Mouse (Mus musculus): ENCODE measurements at regions not wholly inside any gene's neighbourhood (a gene's known extent, or its start where the extent isn't known, plus 50 kb on each side); places are given as distances from the start of the nearest gene placed in this dataset.

- no peaks in the 10 kb centered on the region for H3K27me3 ChIP-seq (ENCODE audit: insufficient read depth, low read length)
- no peak for TF ChIP-seq CTCF (IDR thresholded peaks at IDR 0.05; ENCODE audit: low read depth)
- H3K36me3 ChIP-seq (ENCODE audit: insufficient read depth, low read length), result no peaks in the 10 kb centered on the region
- no peak for DNase-seq (ENCODE audit: low spot score)
- no peak overlapping the region for H3K27ac ChIP-seq
- ATAC-seq, result no peak
- H3K4me1 ChIP-seq (ENCODE audit: insufficient read depth, low read length), result no peaks in the 10 kb centered on the region
- WGBS, result 85% methylated on average over 2 of the region's 2 CpGs
- no peak overlapping the region for H3K9ac ChIP-seq (replicated peaks; ENCODE audit: low read length)
- no peak overlapping the region for H3K4me3 ChIP-seq (ENCODE audit: low read length)
- no peak overlapping the region for H3K4me2 ChIP-seq (ENCODE audit: low read depth, low read length)
- no peaks in the 10 kb centered on the region for H3K9me3 ChIP-seq (ENCODE audit: low read length)
Observed at GRCm38 (mm10) chr15:17204739-17205138, 476.2 kb downstream of the Cdh9 start.

- no peak for TF ChIP-seq CTCF (IDR thresholded peaks at IDR 0.05; ENCODE audit: low read depth)
- Histone ChIP-seq H3K9ac (replicated peaks; ENCODE audit: low read length) (no peak overlapping the region), H3K4me1 (ENCODE audit: insufficient read depth, low read length) (no peaks in the 10 kb centered on the region), H3K4me3 (ENCODE audit: low read length) (no peak overlapping the region), H3K4me2 (ENCODE audit: low read depth, low read length) (no peak overlapping the region), H3K27ac (no peak overlapping the region), H3K27me3 (ENCODE audit: insufficient read depth, low read length) (no peaks in the 10 kb centered on the region), H3K9me3 (ENCODE audit: low read length) (no peaks in the 10 kb centered on the region), H3K36me3 (ENCODE audit: insufficient read depth, low read length) (no peaks in the 10 kb centered on the region)
- WGBS, result 50% methylated on average over 3 of the region's 3 CpGs
- DNase-seq (ENCODE audit: low spot score) (no peak), ATAC-seq (no peak)
Observed at GRCm38 (mm10) chr15:17245096-17245495, 516.5 kb downstream of the Cdh9 start.

GRCm38 (mm10) chr15:17289221-17289620 lies 560.7 kb downstream of the Cdh9 start:
- no peaks in the 10 kb centered on the region for H3K36me3 ChIP-seq (ENCODE audit: insufficient read depth, low read length)
- no peaks in the 10 kb centered on the region for H3K4me1 ChIP-seq (ENCODE audit: insufficient read depth, low read length)
- no peak for TF ChIP-seq CTCF (IDR thresholded peaks at IDR 0.05; ENCODE audit: low read depth)
- ATAC-seq (no peak), DNase-seq (ENCODE audit: low spot score) (no peak)
- H3K27ac ChIP-seq, result no peak overlapping the region
- no peaks in the 10 kb centered on the region for H3K27me3 ChIP-seq (ENCODE audit: insufficient read depth, low read length)
- H3K4me2 ChIP-seq (ENCODE audit: low read depth, low read length), result no peak overlapping the region
- WGBS, result 94% methylated on average over 5 of the region's 5 CpGs
- no peaks in the 10 kb centered on the region for H3K9me3 ChIP-seq (ENCODE audit: low read length)
- no peak overlapping the region for H3K9ac ChIP-seq (replicated peaks; ENCODE audit: low read length)
- no peak overlapping the region for H3K4me3 ChIP-seq (ENCODE audit: low read length)

Measured in hindbrain, postnatal 0 days (tissue).